Mouse (Mus musculus): ENCODE measurements at regions not wholly inside any gene's neighbourhood (a gene's known extent, or its start where the extent isn't known, plus 50 kb on each side); places are given as distances from the start of the nearest gene placed in this dataset.

DNA sequence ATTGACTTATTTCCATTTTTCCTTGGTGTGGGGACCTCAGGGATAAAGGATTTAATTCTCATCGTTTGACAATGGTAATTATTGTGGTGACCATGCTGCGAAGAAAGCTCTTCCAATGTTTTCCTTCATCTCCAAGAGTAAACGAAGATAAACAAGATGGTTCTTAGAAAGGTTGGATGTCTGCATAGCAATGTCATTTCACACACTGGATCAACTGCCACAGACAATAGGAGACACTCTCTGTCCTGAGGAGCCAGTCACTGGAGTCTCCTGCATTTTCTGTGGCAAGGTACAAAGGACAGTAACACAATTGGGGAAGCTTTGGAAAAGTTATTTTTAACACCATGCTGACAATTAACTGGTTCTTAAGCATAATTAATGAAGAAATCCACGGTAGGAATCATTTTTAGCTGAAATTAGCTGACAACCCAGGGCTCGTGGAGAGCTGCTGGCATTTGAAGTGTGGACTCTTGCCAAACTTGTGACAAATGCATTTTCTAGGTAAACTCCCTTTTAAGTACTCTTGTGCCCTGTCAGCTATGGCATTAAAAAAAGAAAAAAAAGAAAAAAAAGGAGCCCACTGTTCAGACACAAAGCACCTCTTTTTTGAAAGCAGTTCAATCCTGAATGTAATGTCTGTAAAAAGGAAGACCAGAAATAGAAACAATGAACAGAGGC is 475.8 kb downstream of the Otol1 start:
- TF ChIP-seq CTCF (conservative IDR thresholded peaks at IDR 0.05; ENCODE audit: low read length) (no peak), NANOG (IDR thresholded peaks at IDR 0.05; ENCODE audit: borderline replicate concordance, low read length) (no peak)

All from E14TG2a.4 (cell line).